Comparison of ENCODE assay signal across 8 mouse cellular contexts in genomic region chr10:60280353-60280752, GRCm38 (mm10). TPM values are rescaled to one million over a fixed set of nuclear protein-coding genes. Genes with fewer than 3 reads are reported as not detected.
A peak's percentile ranks its signal among the peaks of the same experiment; 100 is the strongest.
DNase-seq lines count a peak whose midpoint lies in the region; ATAC-seq and TF ChIP-seq lines count a peak whose summit lies in the region.

No protein-coding gene starts in this region.

- intact Hi-C loops in heart, adult 2 months (cut with DNase I) = loop anchor here (5.0 kb wide), 1 partner anchor 67 kb away; the partner anchor contains the start of gene Vsir
- intact Hi-C loops in heart, postnatal 25 days (cut with DNase I) = loop anchor here (5.0 kb wide), 1 partner anchor 33 kb away; no protein-coding TSS in a partner anchor

- in situ Hi-C loops in CH12.LX (cut with MboI; ENCODE audit: low pct_ligation_motif_present, low pct_unique_long_range_greater_than_20kb, low sequenced_read_pairs) = no loop called here

- TF ChIP-seq CTCF in heart, adult 2 months (IDR thresholded peaks at IDR 0.05) = no peak
- no peak for TF ChIP-seq CTCF in CH12.LX (conservative IDR thresholded peaks at IDR 0.05 in 1 of 2, IDR thresholded peaks at IDR 0.05 in 1 of 2; ENCODE audit: low read depth in 2 of 2, low read length in 2 of 2)
- no peak for TF ChIP-seq CTCF in liver, postnatal 0 days (IDR thresholded peaks at IDR 0.05; ENCODE audit: low read depth)

- DNase-seq in heart, adult 2 months = no peak
- DNase-seq in heart, postnatal 25 days (ENCODE audit: low spot score) = no peak
- no peak for DNase-seq in CH12.LX (ENCODE audit: extremely low read depth)
- DNase-seq in liver, postnatal 0 days = no peak
- no peak for DNase-seq in lung, postnatal 14 days
- no peak for DNase-seq in right cerebral cortex, postnatal 4 days
- DNase-seq in retina, embryonic 14.5 days (ENCODE audit: low spot score) = no peak

- whole genome bisulfite sequencing in heart, adult 2 months = 25% methylated on average over 6 of the region's 6 CpGs
- WGBS in forebrain, embryonic 16.5 days = 91% methylated on average over 6 of the region's 6 CpGs
- 81% methylated on average over 6 of the region's 6 CpGs for WGBS in liver, postnatal 0 days (ENCODE audit: insufficient replicate concordance)

- peak overlapping the region; percentile 91 for H3K27ac ChIP-seq in heart, adult 2 months
- H3K27ac ChIP-seq in CH12.LX (ENCODE audit: insufficient read depth, low read depth) = peak overlapping the region; percentile 65
- H3K27ac ChIP-seq in forebrain, embryonic 16.5 days (ENCODE audit: low read length) = no peak overlapping the region
- H3K27ac ChIP-seq in liver, postnatal 0 days (ENCODE audit: low read depth) = peak overlapping the region; percentile 37; the same call in 1 of the 2 replicates

- no peaks in the 10 kb centered on the region for H3K27me3 ChIP-seq in heart, adult 2 months (ENCODE audit: control insufficient read depth, insufficient read depth, low read length)
- no peaks in the 10 kb centered on the region for H3K27me3 ChIP-seq in CH12.LX (replicated peaks)
- no peaks in the 10 kb centered on the region for H3K27me3 ChIP-seq in forebrain, embryonic 16.5 days (replicated peaks; ENCODE audit: control insufficient read depth, insufficient read depth, low read length)
- H3K27me3 ChIP-seq in liver, postnatal 0 days (ENCODE audit: insufficient read depth, low read length) = no peaks in the 10 kb centered on the region

- H3K4me1 ChIP-seq in heart, adult 2 months (ENCODE audit: control insufficient read depth, insufficient read depth, low read length) = peaks cover 47% of the 10 kb centered on the region
- H3K4me1 ChIP-seq in CH12.LX (ENCODE audit: control insufficient read depth in 1 of 2, insufficient read depth in 2 of 2) = peaks cover 16 to 61% of the 10 kb centered on the region in 2 experiments
- H3K4me1 ChIP-seq in forebrain, embryonic 16.5 days (replicated peaks; ENCODE audit: control insufficient read depth, insufficient read depth, low read length) = peaks cover 63% of the 10 kb centered on the region
- peaks cover 73% of the 10 kb centered on the region for H3K4me1 ChIP-seq in liver, postnatal 0 days (ENCODE audit: insufficient read depth)

- no peaks in the 10 kb centered on the region for H3K9me3 ChIP-seq in CH12.LX (replicated peaks; ENCODE audit: low read length)
- H3K9me3 ChIP-seq in forebrain, embryonic 16.5 days (ENCODE audit: control insufficient read depth, low read length) = no peaks in the 10 kb centered on the region
- H3K9me3 ChIP-seq in liver, postnatal 0 days (ENCODE audit: low read length) = no peaks in the 10 kb centered on the region

- no peak for TF ChIP-seq RAD21 in CH12.LX (IDR thresholded peaks at IDR 0.05; ENCODE audit: low read depth, low read length)

- no peak for TF ChIP-seq EP300 in heart, adult 2 months (IDR thresholded peaks at IDR 0.05; ENCODE audit: insufficient read depth, low read depth, low read length)
- 0 out of 2 replicates have a peak, but pooled peaks have one; percentile 21 for TF ChIP-seq EP300 in CH12.LX (IDR thresholded peaks at IDR 0.05; ENCODE audit: low read length)
- no peak for TF ChIP-seq EP300 in liver, postnatal 0 days (IDR thresholded peaks at IDR 0.05; ENCODE audit: low read depth)

- H3K9ac ChIP-seq in heart, adult 2 months (ENCODE audit: low read depth, low read length) = 0 out of 2 replicates have a peak overlapping the region, but pooled peaks have one; percentile 17
- H3K9ac ChIP-seq in CH12.LX (ENCODE audit: insufficient read depth, low read depth) = peak overlapping the region; percentile 37
- no peak overlapping the region for H3K9ac ChIP-seq in forebrain, embryonic 16.5 days (replicated peaks; ENCODE audit: low read depth, low read length)
- H3K9ac ChIP-seq in liver, postnatal 0 days (replicated peaks) = peak overlapping the region; percentile 28; the same call in 1 of the 2 replicates

- H3K79me2 ChIP-seq in heart, adult 2 months (replicated peaks; ENCODE audit: control insufficient read depth, insufficient read depth, low read length) = peaks cover 11% of the 10 kb centered on the region
- H3K79me2 ChIP-seq in CH12.LX (replicated peaks; ENCODE audit: control insufficient read depth, extremely low read depth, insufficient read depth, poor library complexity, severe bottlenecking) = peaks cover 78% of the 10 kb centered on the region

- peak overlapping the region; percentile 41 for H3K4me3 ChIP-seq in heart, adult 2 months
- H3K4me3 ChIP-seq in CH12.LX (replicated peaks in 1 of 3; ENCODE audit: low read depth in 2 of 3, low read length in 2 of 3, poor library complexity in 1 of 3) = peak overlapping the region; percentile 41 to 49 (median 48)
- no peak overlapping the region for H3K4me3 ChIP-seq in forebrain, embryonic 16.5 days (replicated peaks; ENCODE audit: low read length)
- H3K4me3 ChIP-seq in liver, postnatal 0 days (ENCODE audit: low read depth, low read length) = peak overlapping the region; percentile 94; the same call in 1 of the 2 replicates

- no peak for ATAC-seq in forebrain, embryonic 16.5 days
- no peak for ATAC-seq in liver, postnatal 0 days

- TF ChIP-seq POLR2A in heart, adult 2 months (IDR thresholded peaks at IDR 0.05; ENCODE audit: insufficient read depth, low read depth, low read length) = no peak
- TF ChIP-seq POLR2A in CH12.LX (IDR thresholded peaks at IDR 0.05; ENCODE audit: low read depth, low read length) = no peak

- peaks cover 41% of the 10 kb centered on the region for H3K36me3 ChIP-seq in heart, adult 2 months (ENCODE audit: control insufficient read depth, insufficient read depth, low read length)
- peaks cover 2 to 20% of the 10 kb centered on the region in 2 experiments for H3K36me3 ChIP-seq in CH12.LX (replicated peaks in 1 of 2; ENCODE audit: control insufficient read depth in 1 of 2, insufficient read depth in 1 of 2, low read length in 1 of 2)
- H3K36me3 ChIP-seq in forebrain, embryonic 16.5 days (ENCODE audit: control insufficient read depth, insufficient read depth) = no peaks in the 10 kb centered on the region; the same call in 1 of the 2 replicates
- H3K36me3 ChIP-seq in liver, postnatal 0 days (replicated peaks; ENCODE audit: insufficient read depth, low read length) = no peaks in the 10 kb centered on the region

- dilution Hi-C loops in CH12.LX (cut with MboI; ENCODE audit: extremely low pct_ligation_motif_present, extremely low pct_unique_long_range_greater_than_20kb, low sequenced_read_pairs) = no loop called here

- H3K4me2 ChIP-seq in CH12.LX (ENCODE audit: insufficient read depth, low read depth, poor library complexity, severe bottlenecking) = peak overlapping the region; percentile 74
- H3K4me2 ChIP-seq in forebrain, embryonic 16.5 days (ENCODE audit: low read length) = peak overlapping the region; percentile 41
- peak overlapping the region; percentile 94 for H3K4me2 ChIP-seq in liver, postnatal 0 days (ENCODE audit: low read depth, low read length)

TF ChIP-seq in CH12.LX, 34 proteins besides CTCF, POLR2A, EP300 and RAD21:
- TF ChIP-seq IRF4 (IDR thresholded peaks at IDR 0.05; ENCODE audit: low read depth, low read length) = no peak
- TF ChIP-seq ELF1 (IDR thresholded peaks at IDR 0.05; ENCODE audit: low read depth, low read length) = 0 out of 2 replicates have a peak, but pooled peaks have one; percentile 15

RNA-seq across cellular contexts. Expression of gene Psap, which starts 2.9 kb away (rescaled TPM):
- 1,000 to 10,000 TPM; 1,146 to 1,291 TPM for total RNA-seq in heart, adult 2 months (2021)
- 1,270 and 1,818 TPM in 2 replicates for polyA plus RNA-seq in heart, adult 2 months (2012; rRNA removed)
- total RNA-seq in heart, postnatal 25 days (2021) = 1,000 to 10,000 TPM in 1 of 2 experiments, 100 to 1,000 TPM in 1; 984 to 1,036 TPM
- total RNA-seq in CH12.LX (2012; rRNA removed) (300 and 318 TPM in 2 replicates), CH12.LX (2014; rRNA removed) (223 and 251 TPM in 2 replicates)
- polyA plus RNA-seq in CH12.LX (2012; ENCODE audit: insufficient read length, low read depth) = 465 and 470 TPM in 2 replicates
- polyA plus RNA-seq in forebrain, embryonic 16.5 days (2015; fragmentation: Nextera tagmentation; extraction: Ambion mirVana) = 165 and 223 TPM in 2 replicates
- 105 and 110 TPM in 2 replicates for polyA plus RNA-seq in liver, postnatal 0 days (2015; fragmentation: Nextera tagmentation; extraction: Ambion mirVana)

Comparison
In these comparisons a context has a peak if more than half of its experiments do, and no peak if none do; other contexts are left out.
1. H3K4me2 ChIP-seq: peak in every context shown above with its lines; median percentile 94 in liver, postnatal 0 days; 74 in CH12.LX; 41 in forebrain, embryonic 16.5 days.